Mouse (Mus musculus) neural tube, postnatal 0 days (tissue): Measurements from ENCODE around the gene Glra1. TPM values are rescaled to one million over a fixed set of nuclear protein-coding genes. Genes with fewer than 3 reads are reported as not detected.

Experiments
- microRNA-seq: library from miRNA; unstranded; fragments of <30 nt; microRNA quantifications from one replicate; pipeline ENCODE4, GENCODE M21; 2016
- polyA plus RNA-seq: library from polyadenylated mRNA; unstranded; fragments of >200 nt; fragmentation: Nextera tagmentation; extraction: Ambion mirVana; gene quantifications from 2 replicates; pipeline ENCODE4 v1.2.1, GENCODE M21; 2015

Glra1 gene
- polyA plus RNA-seq = 6.2 and 6.3 TPM in 2 replicates

DNA sequence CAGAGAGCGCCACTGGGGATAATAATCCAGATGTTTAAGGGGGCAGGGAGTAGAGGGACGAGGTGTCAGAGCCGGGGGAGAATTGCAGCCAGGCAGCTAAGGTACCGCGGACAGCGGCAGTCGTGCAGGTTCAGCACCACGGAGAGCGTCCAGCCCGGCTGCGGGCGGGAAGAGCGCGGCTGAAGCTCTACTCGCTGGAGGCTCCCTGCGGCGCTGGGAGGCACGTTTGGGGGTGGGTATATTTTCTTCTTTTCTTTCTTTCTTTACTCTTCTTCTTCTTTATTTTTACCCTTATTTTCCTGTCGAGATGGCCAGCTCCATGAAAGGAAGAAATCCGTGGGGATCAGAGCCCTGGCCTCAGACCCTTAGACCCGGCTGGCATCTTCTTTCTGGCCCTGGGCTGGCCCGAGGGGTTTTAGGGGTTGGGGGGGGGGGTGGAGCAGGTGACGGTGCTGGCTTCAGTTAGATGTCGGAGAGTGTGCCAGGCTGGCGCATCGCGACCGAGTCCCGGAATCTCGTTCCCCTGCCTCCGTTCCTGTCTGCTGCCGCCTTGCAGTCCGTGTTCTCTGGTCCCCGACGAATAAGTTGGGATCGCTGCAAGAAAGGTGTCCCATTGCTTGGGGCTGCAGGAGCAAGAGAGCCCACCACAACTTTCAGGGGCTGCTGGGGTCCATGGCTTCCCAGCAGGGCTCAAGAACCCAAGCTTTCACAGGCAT lies at the start of gene Glra1:
Glra1 (minus strand) TSS at position 391 of the 716 bp plus-strand sequence.

DNA sequence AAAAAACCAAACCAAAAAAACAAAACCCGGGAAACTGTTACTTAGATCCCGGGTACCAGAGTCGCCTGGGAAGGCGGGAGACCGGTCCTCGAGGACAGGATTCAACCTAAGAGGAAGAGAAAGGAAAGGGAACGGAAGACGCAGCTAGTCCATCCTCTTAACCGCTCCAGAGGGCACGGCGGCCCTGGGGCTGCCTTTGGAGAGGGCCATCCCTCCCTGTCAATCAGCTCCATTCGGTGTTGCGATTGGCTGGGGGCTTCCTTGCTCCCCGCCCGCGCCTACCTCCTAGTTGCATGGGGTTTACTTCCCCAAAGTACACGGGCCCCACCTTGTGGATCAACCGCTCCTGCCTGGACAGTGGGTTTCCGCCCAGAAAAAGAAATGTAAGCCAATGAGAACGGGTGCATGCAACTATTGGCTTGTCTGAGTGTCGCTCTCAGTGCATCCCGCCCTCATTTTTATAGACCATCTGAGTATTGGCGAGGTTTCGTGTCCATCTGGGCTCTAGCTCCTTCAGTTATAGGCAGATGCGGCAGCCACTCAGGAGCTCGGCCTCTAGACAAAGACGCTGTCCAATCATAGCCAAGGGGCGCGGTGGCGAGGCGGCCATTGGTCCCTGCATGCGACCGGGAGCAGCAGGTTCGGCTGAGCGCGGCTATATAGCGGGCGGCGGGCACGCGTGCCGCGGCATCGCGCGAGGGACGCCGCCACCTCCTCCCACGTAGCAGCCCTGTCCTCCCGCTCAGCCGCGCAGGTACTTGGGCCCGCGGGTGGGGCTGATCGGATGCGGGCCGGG lies 138.8 kb downstream of the Glra1 start, which contains the start of gene G3bp1:
G3bp1 (plus strand) TSS at position 638 of the 796 bp plus-strand sequence.

Small RNAs within 50 kb of the gene (microRNA-seq; reads per million reads assigned to microRNA genes)
- not detected for gene Mir7652

Other genes with a start within 250 kb of the Glra1 start
- 1,110 and 1,283 TPM in 2 replicates for gene Sparc, start 185.0 kb downstream of the Glra1 start, polyA plus RNA-seq
- gene Atox1, start 147.0 kb downstream of the Glra1 start, polyA plus RNA-seq = 321 and 347 TPM in 2 replicates
- gene G3bp1, start 138.5 kb downstream of the Glra1 start, polyA plus RNA-seq = 61.5 and 64.3 TPM in 2 replicates